Mouse (Mus musculus) ES-E14 (cell line): ENCODE data around the gene Serpina11. TPM values are rescaled to one million over a fixed set of nuclear protein-coding genes. Genes with fewer than 3 reads are reported as not detected.

ENCODE experiments used
- DNase-seq: peaks from one replicate; pipeline ENCODE4 v3.0.0-alpha.2; 2013; ENCODE audit warnings: low read depth, low spot score
- H3K27ac ChIP-seq: 2 replicates; pipeline ENCODE4 v1.5.1; 2012; ENCODE audit warnings: low read depth, mild to moderate bottlenecking, low read length, moderate library complexity, mixed read lengths; ENCODE audit not compliant: poor library complexity, insufficient read depth, severe bottlenecking
- H3K36me3 ChIP-seq: 2 replicates; pipeline ENCODE4 v1.6.1; 2012; ENCODE audit warnings: mild to moderate bottlenecking, low read length, moderate library complexity, mixed read lengths; ENCODE audit not compliant: control insufficient read depth, poor library complexity, insufficient read depth, severe bottlenecking
- H3K4me1 ChIP-seq, 2 experiments: fragments of 150-350 bp in 1 of 2; sonication (generic) in 1 of 2; 2 replicates each; pipeline ENCODE4 v1.6.1; 2012; ENCODE audit warnings: low read length in 2 of 2, mild to moderate bottlenecking in 1 of 2, mixed read lengths in 1 of 2; ENCODE audit not compliant: control insufficient read depth in 2 of 2, insufficient read depth in 2 of 2, poor library complexity in 1 of 2
- H3K4me3 ChIP-seq, 2 experiments: fragments of 150-350 bp in 1 of 2; sonication (generic) in 1 of 2; 2 replicates each; pipeline ENCODE4 v1.5.1; 2012; ENCODE audit warnings: low read length in 2 of 2, low read depth in 1 of 2, mild to moderate bottlenecking in 1 of 2, mixed read lengths in 1 of 2; ENCODE audit not compliant: insufficient read depth in 1 of 2, poor library complexity in 1 of 2, severe bottlenecking in 1 of 2
- H3K9ac ChIP-seq: 2 replicates; pipeline ENCODE4 v1.6.1; 2012; ENCODE audit warnings: low read depth, mild to moderate bottlenecking, low read length, mixed read lengths; ENCODE audit not compliant: poor library complexity, insufficient read depth, severe bottlenecking
- H3K9me3 ChIP-seq: fragments of 150-350 bp; sonication (generic); 2 replicates; pipeline ENCODE4 v1.6.1; 2012; ENCODE audit warnings: low read depth, mild to moderate bottlenecking, low read length; ENCODE audit not compliant: control insufficient read depth, insufficient read depth
- CHD2 ChIP-seq: IDR thresholded peaks from 2 replicates; pipeline ENCODE4 v1.6.1; 2014; ENCODE audit warnings: mild to moderate bottlenecking, low read depth, low read length, inconsistent platforms
- HCFC1 ChIP-seq: IDR thresholded peaks from 2 replicates; pipeline ENCODE4 v1.6.1; 2012; ENCODE audit warnings: low read length, inconsistent platforms, borderline replicate concordance; ENCODE audit not compliant: insufficient read depth
- MAFK ChIP-seq: IDR thresholded peaks from 2 replicates; pipeline ENCODE4 v1.6.1; 2014; ENCODE audit warnings: mild to moderate bottlenecking, low read depth, low read length, inconsistent platforms; ENCODE audit not compliant: insufficient read depth
- ZC3H11A ChIP-seq: IDR thresholded peaks from 2 replicates; pipeline ENCODE4 v1.6.1; 2012; ENCODE audit warnings: low read depth, mild to moderate bottlenecking, inconsistent platforms, low read length, borderline replicate concordance
- ZNF384 ChIP-seq: IDR thresholded peaks from 2 replicates; pipeline ENCODE4 v1.6.1; 2012; ENCODE audit warnings: low read depth, low read length, inconsistent platforms
- in situ Hi-C, 2 experiments: fragments of 600-800 bp; cut with MboI; formaldehyde crosslinking; loops; one replicate each; pipeline ENCODE4 v1.15.1; 2025; ENCODE audit warnings: low sequenced_read_pairs in 2 of 2, inconsistent platforms in 1 of 2; ENCODE audit not compliant: unreplicated experiment in 2 of 2
- total RNA-seq: library from RNA; depleted of rRNA; stranded (reverse); fragments of 300-350 nt; gene quantifications from 2 replicates; pipeline ENCODE4 v1.2.3, GENCODE M21; 2012; rRNA removed

Gene Serpina11
- total RNA-seq = not detected in 2 replicates

GRCm38 (mm10) chr12:103989857-103990256, at the start of gene Serpina11:
TSS of gene Serpina11 (minus strand) at chr12:103989957.
- no peaks in the 10 kb centered on the region for H3K4me1 ChIP-seq
- H3K4me3 ChIP-seq = no peak within 1 kb of the TSS
- no peaks in the 10 kb centered on the region for H3K9me3 ChIP-seq
- no peak within 1 kb of the TSS for H3K9ac ChIP-seq
- in situ Hi-C loops = loop anchor here in 1 of 2 experiments (10.0 kb wide), 1 partner anchor 425 kb away; no protein-coding TSS in a partner anchor
- H3K36me3 ChIP-seq = no peaks in the 10 kb centered on the region
- no peak for TF ChIP-seq ZNF384
- no peak for TF ChIP-seq HCFC1
- TF ChIP-seq CHD2 = no peak
- TF ChIP-seq MAFK = no peak
- TF ChIP-seq ZC3H11A = no peak
- no peak within 1 kb of the TSS for H3K27ac ChIP-seq
- no peak for DNase-seq

- no peaks in the 10 kb centered on the region; a peak in 1 of 4 replicates for H3K4me1 ChIP-seq
- no peak for TF ChIP-seq ZNF384
- TF ChIP-seq CHD2 = no peak
- no peak for TF ChIP-seq MAFK
- no peak for TF ChIP-seq ZC3H11A
- TF ChIP-seq HCFC1 = no peak
- in situ Hi-C loops = no loop called here
- H3K4me3 ChIP-seq = no peak overlapping the region
- no peaks in the 10 kb centered on the region for H3K9me3 ChIP-seq
- DNase-seq = no peak
- H3K36me3 ChIP-seq = no peaks in the 10 kb centered on the region
- no peak overlapping the region for H3K9ac ChIP-seq
- no peak overlapping the region for H3K27ac ChIP-seq
These were observed 48.4 kb upstream of the Serpina11 start for GRCm38 (mm10) chr12:104038181-104038580.

GRCm38 (mm10) chr12:104033752-104034151, 44.0 kb upstream of the Serpina11 start:
- no peak overlapping the region for H3K9ac ChIP-seq
- DNase-seq = no peak
- no peak overlapping the region for H3K27ac ChIP-seq
- H3K36me3 ChIP-seq = no peaks in the 10 kb centered on the region
- TF ChIP-seq MAFK = no peak
- no peak for TF ChIP-seq ZNF384
- TF ChIP-seq HCFC1 = no peak
- in situ Hi-C loops = no loop called here
- H3K9me3 ChIP-seq = no peaks in the 10 kb centered on the region
- no peaks in the 10 kb centered on the region; a peak in 1 of 4 replicates for H3K4me1 ChIP-seq
- no peak overlapping the region for H3K4me3 ChIP-seq

- no peak overlapping the region for H3K9ac ChIP-seq
- no peaks in the 10 kb centered on the region for H3K9me3 ChIP-seq
- in situ Hi-C loops = no loop called here
- H3K4me3 ChIP-seq = no peak overlapping the region
- TF ChIP-seq CHD2 (no peak), ZC3H11A (no peak), MAFK (no peak), ZNF384 (no peak), HCFC1 (no peak)
- no peaks in the 10 kb centered on the region; a peak in 1 of 4 replicates for H3K4me1 ChIP-seq
- H3K36me3 ChIP-seq = no peaks in the 10 kb centered on the region
- peak; percentile 29 for DNase-seq
- H3K27ac ChIP-seq = no peak overlapping the region
These were observed 40.2 kb upstream of the Serpina11 start for GRCm38 (mm10) chr12:104029986-104030385.

- no peak for TF ChIP-seq ZNF384
- no peak for TF ChIP-seq MAFK
- no peak for TF ChIP-seq CHD2
- no peak for TF ChIP-seq ZC3H11A
- TF ChIP-seq HCFC1 = no peak
- Histone ChIP-seq H3K27ac (no peak overlapping the region), H3K4me3 (no peak overlapping the region), H3K36me3 (no peaks in the 10 kb centered on the region), H3K9ac (no peak overlapping the region), H3K4me1 (no peaks in the 10 kb centered on the region), H3K9me3 (no peaks in the 10 kb centered on the region)
- in situ Hi-C loops = no loop called here
- no peak for DNase-seq
These were observed 25.5 kb upstream of the Serpina11 start for GRCm38 (mm10) chr12:104015280-104015679.
